Mouse (Mus musculus) hindbrain, postnatal 0 days (tissue): ENCODE data around the gene Gps2. TPM values are rescaled to one million over a fixed set of nuclear protein-coding genes. Genes with fewer than 3 reads are reported as not detected.
"Not testable (repeated sequence)": the region's sequence is repeated elsewhere in the genome, so short reads cannot be mapped to it uniquely, and the experiment has no call there.

Experiments used
- ATAC-seq: fragments of 200-750 bp; cut with Nextera tagmentation; 2 replicates; pipeline ENCODE4 v1.8.0; 2017; ENCODE audit warnings: mild to moderate bottlenecking, moderate TSS enrichment, moderate library complexity
- DNase-seq: peaks from one replicate; pipeline ENCODE4 v3.0.0-alpha.2; 2015; ENCODE audit warnings: low spot score
- H3K27ac ChIP-seq: fragments of 300-500 bp; sonication (generic); 2 replicates; pipeline ENCODE4 v1.5.1; 2014; ENCODE audit warnings: mild to moderate bottlenecking
- H3K27me3 ChIP-seq: fragments of 300-500 bp; sonication (generic); 2 replicates; pipeline ENCODE4 v1.6.1; 2014; ENCODE audit warnings: low read length, mixed read lengths; ENCODE audit not compliant: insufficient read depth
- H3K36me3 ChIP-seq: fragments of 300-500 bp; sonication (generic); 2 replicates; pipeline ENCODE4 v1.6.1; 2014; ENCODE audit warnings: low read length, mixed read lengths; ENCODE audit not compliant: insufficient read depth
- H3K4me1 ChIP-seq: fragments of 300-500 bp; sonication (generic); 2 replicates; pipeline ENCODE4 v1.6.1; 2014; ENCODE audit warnings: antibody characterized with exemption, low read length, mixed read lengths; ENCODE audit not compliant: insufficient read depth
- H3K4me2 ChIP-seq: fragments of 300-500 bp; sonication (generic); 2 replicates; pipeline ENCODE4 v1.6.1; 2014; ENCODE audit warnings: low read depth, mild to moderate bottlenecking, low read length, moderate library complexity, mixed read lengths
- H3K4me3 ChIP-seq: fragments of 300-500 bp; sonication (generic); 2 replicates; pipeline ENCODE4 v1.5.1; 2014; ENCODE audit warnings: low read length
- H3K9ac ChIP-seq: fragments of 300-500 bp; sonication (generic); replicated peaks from 2 replicates; pipeline ENCODE4 v1.6.1; 2014; ENCODE audit warnings: mild to moderate bottlenecking, low read length, moderate library complexity, mixed read lengths
- H3K9me3 ChIP-seq: fragments of 300-500 bp; sonication (generic); 2 replicates; pipeline ENCODE4 v1.6.1; 2016; ENCODE audit warnings: low read length, mixed read lengths
- CTCF ChIP-seq: IDR thresholded peaks from 2 replicates; pipeline ENCODE4 v1.5.1; 2016; ENCODE audit warnings: antibody characterized with exemption, control low read depth, low read depth
- WGBS: fragments of 180-500 bp; shearing (Covaris S2); extraction: QIAGEN DNeasy Blood & Tissue Kit; methylation state at CpG from one replicate; pipeline ENCODE4 v1.1.7; 2014; 5-methylcytosine and 5-hydroxymethylcytosine counted together
- polyA plus RNA-seq: library from polyadenylated mRNA; unstranded; fragments of >200 nt; fragmentation: Nextera tagmentation; extraction: Ambion mirVana; gene quantifications from 2 replicates; pipeline ENCODE4 v1.2.1, GENCODE M21; 2015
- total RNA-seq: library from RNA; depleted of rRNA; stranded (reverse); fragments of >200 nt; gene quantifications from 2 replicates; pipeline ENCODE4 v1.2.3, GENCODE M21; 2014

Gps2 gene
- total and polyA plus RNA-seq, 2 experiments from 2014 or later: 65.9 to 67.6 TPM

- ATAC-seq (peak; percentile 48), DNase-seq (peak; percentile 44)
- no peaks in the 10 kb centered on the region for H3K4me1 ChIP-seq
- H3K4me3 ChIP-seq: peak overlapping the region; percentile 42
- H3K4me2 ChIP-seq: peak overlapping the region; percentile 57
- no peaks in the 10 kb centered on the region for H3K9me3 ChIP-seq
- peak overlapping the region; percentile 48; the same call in 1 of the 2 replicates for H3K27ac ChIP-seq
- no peak for TF ChIP-seq CTCF
- peak overlapping the region; percentile 37; the same call in 1 of the 2 replicates for H3K9ac ChIP-seq
- 4% methylated on average over 29 of the region's 29 CpGs for WGBS
- peaks cover 6% of the 10 kb centered on the region; the same call in 1 of the 2 replicates for H3K27me3 ChIP-seq
- no peaks in the 10 kb centered on the region for H3K36me3 ChIP-seq
Observed at GRCm38 (mm10) chr11:69947337-69948065, 33.8 kb downstream of the Gps2 start.

DNA sequence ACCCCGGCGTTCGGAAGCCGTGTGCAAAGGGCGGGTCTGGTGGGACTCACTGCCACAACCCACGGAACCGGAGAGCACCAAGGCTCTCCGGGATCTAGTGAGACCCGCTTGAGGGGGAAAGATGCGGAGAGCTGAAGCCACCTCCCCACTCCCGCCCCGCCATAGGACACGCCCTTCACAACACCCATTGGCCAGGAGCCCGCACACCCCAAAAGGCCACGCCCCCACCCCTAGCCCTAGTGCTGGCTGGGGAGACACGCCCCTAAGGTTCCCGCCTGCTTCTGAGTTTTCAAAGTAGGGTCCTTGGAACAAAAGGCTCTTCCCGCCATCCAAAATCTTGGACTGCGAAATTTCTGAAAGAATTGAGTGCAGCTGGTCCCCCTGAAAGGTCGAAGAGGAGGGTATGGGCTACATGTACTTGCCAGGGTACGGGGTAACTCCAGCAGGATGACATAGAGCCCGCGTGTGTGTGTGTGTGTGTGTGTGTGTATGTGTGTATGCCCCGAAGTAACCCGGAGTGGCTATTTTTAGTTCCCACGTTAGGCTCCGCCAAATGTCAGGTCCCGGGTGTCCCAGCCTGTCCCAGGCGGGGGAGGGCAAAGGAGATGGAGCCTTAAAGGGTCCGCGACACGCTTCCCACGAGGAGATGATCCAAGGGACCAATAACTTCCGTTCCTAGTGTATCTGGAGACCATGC is 34.5 kb downstream of the Gps2 start, which contains the start of gene Slc2a4:
Slc2a4 (minus strand) TSS at position 123 of the 697 bp plus-strand sequence.
- peak; percentile 92 for ATAC-seq
- WGBS: under 1% methylated on average over 34 of the region's 34 CpGs
- H3K36me3 ChIP-seq: no peaks in the 10 kb centered on the region
- peak; percentile 90 for DNase-seq
- no peaks in the 10 kb centered on the region for H3K4me1 ChIP-seq
- H3K9ac ChIP-seq: peak within 1 kb of the TSS; percentile 37; the same call in 1 of the 2 replicates
- TF ChIP-seq CTCF: no peak
- no peaks in the 10 kb centered on the region for H3K9me3 ChIP-seq
- H3K4me2 ChIP-seq: peak within 1 kb of the TSS; percentile 57
- H3K4me3 ChIP-seq: peak within 1 kb of the TSS; percentile 42
- peak within 1 kb of the TSS; percentile 48; the same call in 1 of the 2 replicates for H3K27ac ChIP-seq
- peaks cover 9% of the 10 kb centered on the region; the same call in 1 of the 2 replicates for H3K27me3 ChIP-seq

DNA sequence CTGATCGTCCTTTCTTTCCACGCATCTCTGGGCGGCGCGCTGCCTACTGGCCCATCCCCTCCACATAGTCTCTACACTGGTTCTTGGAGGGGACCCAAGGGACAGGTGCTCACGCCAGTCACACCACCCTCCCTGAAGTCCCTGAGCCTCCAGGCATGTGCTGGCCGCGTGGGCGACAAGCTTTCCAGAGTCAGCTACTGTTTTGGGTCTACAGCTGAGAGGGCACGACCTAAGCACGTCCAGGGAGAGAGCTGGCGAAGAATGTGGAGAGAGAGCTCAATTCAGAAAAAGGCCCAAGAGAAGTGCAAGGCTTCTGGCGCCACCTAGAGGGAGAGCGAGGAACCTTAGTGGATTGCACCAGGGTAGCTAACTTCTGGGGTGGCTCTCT is 35.1 kb downstream of the Gps2 start:
- peak; percentile 89 for TF ChIP-seq CTCF
- WGBS: under 1% methylated on average over 14 of the region's 14 CpGs
- Histone ChIP-seq H3K9me3 (no peaks in the 10 kb centered on the region), H3K4me2 (peak overlapping the region; percentile 57), H3K27ac (0 out of 2 replicates have a peak overlapping the region, but pooled peaks have one; percentile 11), H3K27me3 (peaks cover 9% of the 10 kb centered on the region; the same call in 1 of the 2 replicates), H3K4me1 (no peaks in the 10 kb centered on the region), H3K9ac (0 out of 2 replicates have a peak overlapping the region, but pooled peaks have one; percentile 9), H3K36me3 (no peaks in the 10 kb centered on the region), H3K4me3 (peak overlapping the region; percentile 42)
- peak; percentile 69 for ATAC-seq
- DNase-seq: peak; percentile 88

DNA sequence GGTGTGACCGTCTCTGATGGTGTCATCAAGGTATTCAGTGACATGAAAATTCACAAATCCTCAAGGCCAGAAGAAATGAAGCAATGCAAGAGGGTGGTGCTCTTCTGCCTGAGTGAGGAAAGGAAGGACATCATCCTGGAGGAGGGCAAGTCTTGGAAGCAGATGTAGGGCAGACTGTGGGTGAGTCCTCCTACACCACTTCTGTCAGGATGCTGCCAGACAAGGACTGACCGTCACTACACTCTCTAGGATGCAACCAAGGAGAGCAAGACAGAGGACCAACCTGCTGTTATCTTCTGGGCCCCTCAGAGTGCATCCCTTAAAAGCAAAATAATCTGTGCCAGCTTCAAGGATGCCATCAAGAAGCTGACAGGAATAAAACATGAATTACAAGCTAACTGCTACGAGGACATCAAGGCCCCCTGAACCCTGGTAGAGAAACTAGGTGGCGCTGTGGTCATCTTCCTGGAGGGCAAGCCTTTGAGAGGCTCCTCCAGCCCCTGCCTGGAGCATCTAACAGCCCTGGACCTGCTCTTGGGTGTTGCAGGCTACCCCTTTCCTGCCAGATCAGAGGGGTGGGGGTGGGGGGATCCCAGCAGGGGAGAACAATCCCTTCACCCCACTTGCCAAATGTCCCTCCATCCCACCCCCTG is 37.2 kb downstream of the Gps2 start:
- no peak for ATAC-seq
- no peak overlapping the region for H3K27ac ChIP-seq
- 44% methylated on average over 4 of the region's 4 CpGs for WGBS

DNA sequence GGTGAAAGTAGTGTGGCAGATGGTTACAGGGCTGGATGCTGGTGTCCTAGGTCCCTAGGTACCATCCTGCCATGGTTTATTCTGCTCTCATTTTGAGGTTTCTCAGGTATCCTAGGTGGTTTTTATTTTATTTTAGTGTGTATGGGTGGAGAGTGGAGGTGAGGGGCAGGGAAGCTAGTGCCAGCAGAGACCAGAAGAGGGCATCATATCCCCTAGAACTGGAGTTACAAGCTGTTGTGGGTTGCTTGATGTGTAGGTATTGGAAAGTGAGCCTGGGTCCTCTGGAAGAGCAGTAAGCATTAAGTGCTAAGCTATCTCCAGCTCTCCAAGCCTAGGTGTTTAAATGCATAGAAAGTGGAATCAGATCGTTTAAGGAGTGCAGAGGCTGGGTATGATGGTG is 38.6 kb downstream of the Gps2 start:
- WGBS: 37% methylated on average over 1 of the region's 1 CpGs
- Histone ChIP-seq H3K27me3 (peaks cover 9% of the 10 kb centered on the region; the same call in 1 of the 2 replicates), H3K36me3 (no peaks in the 10 kb centered on the region), H3K9me3 (no peaks in the 10 kb centered on the region), H3K4me1 (no peaks in the 10 kb centered on the region), H3K4me3 (no peak overlapping the region), H3K4me2 (no peak overlapping the region), H3K27ac (no peak overlapping the region), H3K9ac (no peak overlapping the region)
- ATAC-seq (no peak), DNase-seq (no peak)
- TF ChIP-seq CTCF: peak; percentile 18; the same call in 1 of the 2 replicates

More for the DNA sequence above, 37.2 kb downstream of the Gps2 start:
- Histone ChIP-seq H3K27me3 (peaks cover 9% of the 10 kb centered on the region; the same call in 1 of the 2 replicates), H3K9ac (no peak overlapping the region), H3K4me1 (no peaks in the 10 kb centered on the region), H3K9me3 (no peaks in the 10 kb centered on the region), H3K4me3 (no peak overlapping the region), H3K4me2 (no peak overlapping the region), H3K36me3 (no peaks in the 10 kb centered on the region)
- no peak for DNase-seq
- peak; percentile 15; the same call in 1 of the 2 replicates for TF ChIP-seq CTCF

- no peaks in the 10 kb centered on the region for H3K4me1 ChIP-seq
- H3K36me3 ChIP-seq: no peaks in the 10 kb centered on the region
- H3K4me3 ChIP-seq: no peak overlapping the region
- H3K4me2 ChIP-seq: no peak overlapping the region
- peaks cover 4% of the 10 kb centered on the region; the same call in 1 of the 2 replicates for H3K27me3 ChIP-seq
- WGBS: 66% methylated on average over 11 of the region's 11 CpGs
- H3K27ac ChIP-seq: no peak overlapping the region
- no peaks in the 10 kb centered on the region for H3K9me3 ChIP-seq
- DNase-seq (no peak), ATAC-seq (no peak)
- no peak overlapping the region for H3K9ac ChIP-seq
- no peak for TF ChIP-seq CTCF
Observed at GRCm38 (mm10) chr11:69953267-69953915, 39.7 kb downstream of the Gps2 start.

DNA sequence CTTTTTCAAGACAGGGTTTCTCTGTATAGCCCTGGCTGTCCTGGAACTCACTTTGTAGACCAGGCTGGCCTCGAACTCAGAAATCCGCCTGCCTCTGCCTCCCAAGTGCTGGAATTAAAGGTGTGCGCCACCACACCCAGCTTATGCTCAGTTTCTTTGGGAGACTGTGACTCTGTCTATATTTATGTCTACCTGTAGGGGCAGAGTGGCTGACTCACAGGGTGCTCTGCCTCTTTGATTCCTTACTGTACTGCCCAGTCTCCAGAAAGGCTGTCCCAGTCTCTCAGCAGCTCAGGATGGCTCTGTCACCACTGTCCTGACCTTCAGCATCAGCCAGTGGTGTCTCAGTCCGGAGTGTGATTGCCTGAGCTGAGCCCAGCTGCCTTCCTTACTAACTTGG is 41.9 kb downstream of the Gps2 start:
- 74% methylated on average over 4 of the region's 4 CpGs for WGBS
- not testable (repeated sequence) for H3K27me3 ChIP-seq, H3K4me3 ChIP-seq, H3K36me3 ChIP-seq, H3K9me3 ChIP-seq, H3K4me2 ChIP-seq, ATAC-seq, DNase-seq, H3K27ac ChIP-seq, H3K9ac ChIP-seq, H3K4me1 ChIP-seq
